Mouse (Mus musculus) spleen, postnatal 36 days (tissue): ENCODE data around the gene Malsu1.

Source experiments
- DNase-seq, 2 experiments: peaks; one replicate each; pipeline ENCODE4 v3.0.0; 2022; ENCODE audit warnings: low spot score in 2 of 2, mixed read lengths in 1 of 2

Gene Malsu1

DNA sequence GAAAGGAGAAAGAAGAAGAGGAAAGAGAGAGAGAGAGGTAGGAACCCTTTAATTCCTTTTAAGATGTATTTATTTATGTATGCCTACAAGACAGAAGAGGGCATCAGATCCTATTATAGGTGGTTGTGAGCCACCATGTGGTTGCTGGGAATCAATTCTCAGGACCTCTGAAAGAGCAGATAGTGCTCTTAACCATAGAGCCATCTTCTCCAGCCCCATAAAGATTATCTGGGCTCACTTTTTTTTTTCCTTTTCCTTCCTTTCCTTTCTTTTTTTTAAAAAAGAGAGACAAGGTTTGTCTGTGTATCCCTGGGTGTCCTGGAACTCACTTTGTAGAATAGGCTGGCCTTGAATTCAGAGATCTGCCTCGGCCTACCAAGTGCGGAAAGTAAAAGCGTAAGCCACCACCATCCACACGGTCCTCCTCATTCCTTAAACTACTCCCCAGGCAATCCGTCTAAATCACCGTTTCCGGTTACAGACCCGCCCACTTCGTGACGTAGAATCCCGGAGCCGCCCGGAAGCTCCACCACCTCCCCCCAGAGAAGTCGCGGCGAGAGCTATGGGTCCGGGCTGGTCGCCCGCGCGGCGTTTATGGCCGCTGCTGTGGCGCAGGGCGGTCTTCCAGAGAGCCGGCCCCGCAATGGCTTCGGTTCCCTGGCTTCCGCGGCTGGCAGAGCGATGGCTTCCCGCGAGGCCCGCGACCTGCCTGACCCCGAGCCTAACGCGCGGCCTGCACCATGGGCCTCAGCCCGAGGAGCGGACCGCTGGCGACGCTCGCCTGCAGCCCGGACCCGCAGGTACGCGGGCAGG, at the start of gene Malsu1:
Malsu1 (plus strand) TSS at position 492 of the 813 bp plus-strand sequence.
- DNase-seq: peak; percentile 87 to 88

DNA sequence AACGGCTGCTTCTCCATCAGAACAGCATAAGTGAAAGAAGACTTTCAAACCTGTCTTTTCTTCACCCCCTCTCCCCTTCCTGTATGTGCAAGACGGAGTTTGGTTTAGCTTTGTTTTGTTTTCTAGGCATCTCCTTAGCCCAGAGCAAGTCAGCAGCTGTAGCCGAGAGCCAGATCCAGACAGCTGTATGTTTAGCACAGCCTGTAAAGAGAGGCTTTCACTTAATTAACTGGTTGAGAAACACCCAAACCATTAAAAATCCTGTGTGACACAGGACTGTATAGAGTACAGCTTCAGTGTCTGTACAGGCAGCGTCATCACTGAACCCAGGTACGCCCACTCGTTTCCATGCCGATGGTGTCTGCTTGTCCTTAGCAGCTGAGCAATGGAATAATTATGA, 48.3 kb upstream of the Malsu1 start:
- no peak for DNase-seq

DNA sequence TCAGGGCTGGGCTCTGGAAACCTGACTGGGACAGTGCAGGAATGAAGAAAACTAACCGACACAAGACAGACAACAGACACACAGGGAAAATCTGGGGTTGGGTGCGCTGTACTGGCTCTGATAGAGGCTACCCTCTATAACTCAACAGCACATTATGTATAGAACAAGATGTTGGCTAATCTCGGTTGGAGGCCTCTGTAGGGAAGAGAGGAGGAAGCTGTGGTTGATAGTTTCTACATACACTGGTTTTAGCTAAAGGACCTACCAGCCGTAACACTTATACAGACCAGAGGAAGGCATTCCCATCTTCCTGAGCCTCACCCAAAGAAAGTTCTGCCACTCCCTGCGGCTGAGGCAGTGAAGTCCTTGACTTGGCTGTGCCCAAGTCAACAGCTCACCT, 47.1 kb upstream of the Malsu1 start:
- DNase-seq: no peak

DNA sequence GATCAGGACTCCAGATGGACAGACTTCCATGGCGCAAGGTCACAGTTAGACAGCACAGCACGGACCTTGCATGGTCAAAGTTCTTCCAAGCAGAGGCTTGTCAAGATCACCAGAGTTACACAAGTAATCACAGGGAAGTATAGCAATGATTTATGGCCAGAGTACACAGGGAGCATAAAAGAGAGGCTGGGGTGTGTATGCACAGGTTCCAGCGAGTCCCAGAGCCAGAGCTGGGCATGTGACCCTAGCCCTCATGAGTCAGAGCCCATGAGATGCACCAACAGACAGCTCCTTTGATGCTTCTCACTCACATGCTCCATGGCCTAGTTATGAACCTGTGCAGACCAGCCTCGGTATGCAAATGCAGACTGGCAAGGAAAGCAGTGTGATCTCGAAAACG, 45.6 kb upstream of the Malsu1 start:
- DNase-seq: no peak

DNA sequence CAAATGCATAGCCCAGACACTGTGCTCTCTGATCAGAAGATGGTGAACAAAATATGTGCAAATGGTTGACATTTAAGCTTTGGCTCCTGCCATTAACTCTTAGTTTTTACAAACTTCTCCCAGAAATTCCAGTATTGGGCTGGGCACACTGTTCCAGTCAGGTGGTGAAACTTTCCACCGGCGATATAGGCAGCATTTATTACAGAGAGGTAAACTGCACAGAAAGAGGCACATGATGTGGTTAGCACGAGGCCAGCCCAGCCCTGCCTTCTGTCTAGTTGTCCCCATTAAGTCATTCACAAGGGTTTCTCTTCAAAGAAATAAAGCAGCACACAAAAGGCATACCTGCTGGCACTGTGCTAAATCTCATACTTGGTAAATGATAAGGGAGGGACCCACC, 44.9 kb upstream of the Malsu1 start:
- no peak for DNase-seq

DNA sequence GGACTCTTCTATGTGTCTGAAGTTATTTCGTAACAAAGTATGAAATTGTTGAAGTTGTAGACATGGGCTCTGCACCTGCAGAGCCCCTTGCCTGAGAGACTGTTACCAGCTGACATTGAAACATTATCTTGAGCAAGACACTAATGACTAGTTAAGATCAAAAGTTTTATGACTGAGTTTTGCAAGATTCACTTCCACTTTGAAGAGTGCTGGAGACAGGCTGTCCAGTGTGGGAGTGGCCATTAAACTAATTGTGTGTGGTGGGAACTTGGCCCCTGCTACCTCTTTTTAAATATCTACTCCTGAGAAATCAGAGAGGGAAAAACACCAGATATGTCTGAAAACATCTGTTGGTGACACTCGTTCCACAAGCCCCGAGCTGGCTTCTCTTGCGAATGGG, 42.4 kb upstream of the Malsu1 start:
- no peak for DNase-seq

DNA sequence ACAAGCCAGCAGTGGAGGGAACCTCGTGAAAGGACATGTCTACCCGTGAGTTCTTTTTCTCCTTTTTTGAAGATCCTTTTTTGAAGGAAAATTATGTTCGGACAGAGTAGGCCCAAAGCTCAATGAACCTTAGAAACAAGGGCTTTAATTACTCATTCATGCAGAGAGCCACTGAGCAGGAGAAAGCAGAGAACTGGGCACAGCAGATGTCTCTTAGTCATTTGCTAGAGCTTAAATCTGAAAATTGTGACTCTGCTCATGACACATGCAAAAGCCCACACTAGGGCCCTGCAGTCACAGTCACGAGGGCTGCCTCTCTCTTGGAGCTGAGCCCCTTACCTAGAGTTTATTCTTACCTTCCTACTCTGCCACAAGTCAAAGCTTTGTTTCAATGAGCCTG, 40.8 kb upstream of the Malsu1 start:
- no peak for DNase-seq

DNA sequence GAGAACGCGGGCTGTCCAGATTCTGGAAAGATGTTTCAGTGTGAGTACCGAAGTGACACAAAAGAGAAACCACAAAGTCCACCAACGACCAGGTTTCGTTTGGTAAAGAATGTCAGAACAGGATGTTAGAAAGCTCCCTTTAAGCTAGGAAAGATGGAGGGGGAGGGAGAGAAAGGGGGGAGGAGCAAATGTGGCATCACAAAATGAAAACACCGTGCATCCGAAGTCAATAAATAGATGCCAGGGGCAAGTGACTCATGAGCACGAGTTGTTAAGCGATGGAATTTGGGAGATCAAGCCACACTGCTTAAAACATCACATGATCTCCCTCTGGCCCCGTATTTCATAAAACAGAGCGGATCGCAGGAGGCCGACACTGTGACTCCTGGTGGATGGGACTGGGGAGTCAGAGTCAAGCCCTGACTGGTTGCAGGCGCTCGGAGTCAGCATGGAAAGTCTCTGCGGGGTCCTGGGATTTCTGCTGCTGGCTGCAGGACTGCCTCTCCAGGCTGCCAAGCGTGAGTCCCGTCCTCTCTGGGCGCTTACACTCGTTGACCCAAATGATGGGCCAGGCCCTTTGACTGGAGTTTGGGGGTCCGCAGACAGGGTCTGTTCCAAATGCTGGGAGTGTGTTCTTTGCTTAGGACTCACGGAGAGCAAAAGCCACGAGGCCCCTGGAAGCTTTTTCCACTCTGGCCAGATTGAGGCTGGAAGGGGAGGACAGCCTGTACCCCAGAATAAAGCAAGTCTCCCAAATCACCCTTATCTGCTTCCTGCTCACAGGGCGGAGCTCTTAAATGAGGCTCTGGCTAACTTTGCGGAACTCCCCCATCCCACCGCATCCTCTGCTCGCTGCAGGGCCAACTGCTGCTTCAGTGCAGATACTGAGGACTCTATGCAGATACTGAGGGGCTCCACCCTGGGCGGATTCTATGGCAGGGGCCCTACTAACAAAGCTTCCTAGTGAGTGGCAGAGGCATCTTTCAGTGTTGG, 37.0 kb upstream of the Malsu1 start, which contains the start of gene Gpnmb:
Gpnmb (plus strand) TSS at position 272 of the 993 bp plus-strand sequence.
- no peak for DNase-seq

DNA sequence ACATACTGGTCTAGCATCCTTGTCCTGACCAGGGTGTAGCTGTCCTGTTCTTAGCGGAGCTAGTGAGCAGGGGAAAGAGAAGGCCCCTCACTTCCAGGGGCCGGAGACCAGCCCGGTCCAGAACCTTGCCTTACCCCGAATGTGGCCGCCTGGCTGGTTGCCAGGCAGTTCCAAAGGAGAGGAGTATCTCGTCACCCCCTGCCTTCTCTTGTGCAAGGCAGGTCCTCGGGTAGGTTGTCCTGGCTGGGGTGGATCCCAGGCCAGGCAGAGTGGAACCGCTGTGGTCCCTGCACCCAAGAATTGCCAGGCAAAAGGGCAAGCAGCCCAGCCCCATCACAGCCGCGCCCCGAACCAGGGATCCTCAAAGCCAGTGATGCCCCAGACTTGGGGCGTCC, 36.3 kb upstream of the Malsu1 start:
- DNase-seq: no peak

DNA sequence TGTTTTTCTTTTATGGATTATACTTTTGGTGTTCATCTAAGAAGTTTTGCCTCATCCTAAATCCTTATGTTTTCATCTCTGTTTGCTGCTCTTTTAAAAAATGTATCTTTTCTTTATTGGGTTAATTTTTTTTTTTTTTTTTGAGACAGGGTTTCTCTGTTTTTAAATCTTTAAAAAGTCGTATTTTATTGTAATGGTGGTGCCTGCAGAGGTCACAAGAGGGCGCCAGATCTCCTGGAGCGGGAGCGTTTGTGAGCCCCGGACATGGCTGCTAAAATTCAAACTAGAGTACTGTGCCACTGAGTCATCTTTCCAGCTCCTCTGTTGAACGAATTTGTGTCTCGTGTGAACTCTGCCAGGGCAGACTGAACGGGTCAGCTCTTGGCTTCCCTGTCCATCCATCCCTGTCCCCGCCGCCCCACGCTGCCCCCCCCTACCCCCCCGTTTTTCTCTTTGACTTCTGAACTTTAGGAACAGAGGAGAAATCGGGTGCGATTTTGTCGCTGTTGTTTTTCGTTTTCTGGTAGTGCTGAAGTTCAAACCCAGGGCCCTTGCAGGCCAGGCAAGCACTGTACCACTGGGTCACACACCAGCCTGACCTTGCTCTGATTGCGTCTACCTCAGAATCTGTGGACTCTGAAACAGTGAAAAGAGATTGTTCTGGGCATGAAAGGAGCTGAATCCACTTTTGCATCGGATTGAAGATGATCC, 34.0 kb upstream of the Malsu1 start:
- peak; percentile 35 to 49 for DNase-seq

DNA sequence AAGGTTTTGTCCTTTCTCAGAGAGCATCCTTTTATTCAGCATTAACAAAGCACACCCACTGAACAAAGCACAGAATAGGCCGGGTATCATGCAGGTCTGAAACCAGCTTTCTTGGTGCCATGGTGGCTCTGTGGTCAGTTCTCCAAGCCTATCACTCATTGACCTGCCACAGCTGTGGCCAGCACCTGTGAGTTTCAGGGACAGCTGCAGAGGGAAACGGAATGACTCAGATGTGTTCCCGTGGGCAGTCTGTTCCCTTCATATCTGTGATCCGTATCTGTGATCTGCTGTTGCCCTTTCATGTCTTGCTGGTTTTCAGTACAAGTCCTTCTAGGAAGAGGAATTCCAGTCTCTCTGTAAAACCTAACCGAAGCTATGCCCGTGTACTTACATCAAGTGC, 27.1 kb upstream of the Malsu1 start:
- DNase-seq: no peak

DNA sequence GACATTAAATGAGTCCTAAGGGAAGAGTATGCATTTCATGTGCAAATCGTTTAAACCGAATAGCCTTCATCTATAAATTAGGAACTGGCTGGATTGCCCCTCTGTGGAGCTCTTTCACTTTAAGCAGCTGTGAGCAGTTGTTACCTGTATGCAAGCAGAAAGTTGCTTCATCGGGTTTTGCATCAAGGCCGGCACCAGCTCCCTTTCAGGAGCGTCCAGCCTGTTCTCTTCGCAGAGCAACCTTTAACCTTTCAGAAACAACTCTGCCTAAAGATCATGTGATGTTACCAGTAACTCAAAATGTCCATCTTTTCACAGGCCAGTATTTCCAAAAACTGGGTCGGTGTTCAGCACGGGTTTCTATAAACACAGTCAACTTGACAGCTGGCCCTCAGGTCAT, 26.6 kb upstream of the Malsu1 start:
- no peak for DNase-seq

DNA sequence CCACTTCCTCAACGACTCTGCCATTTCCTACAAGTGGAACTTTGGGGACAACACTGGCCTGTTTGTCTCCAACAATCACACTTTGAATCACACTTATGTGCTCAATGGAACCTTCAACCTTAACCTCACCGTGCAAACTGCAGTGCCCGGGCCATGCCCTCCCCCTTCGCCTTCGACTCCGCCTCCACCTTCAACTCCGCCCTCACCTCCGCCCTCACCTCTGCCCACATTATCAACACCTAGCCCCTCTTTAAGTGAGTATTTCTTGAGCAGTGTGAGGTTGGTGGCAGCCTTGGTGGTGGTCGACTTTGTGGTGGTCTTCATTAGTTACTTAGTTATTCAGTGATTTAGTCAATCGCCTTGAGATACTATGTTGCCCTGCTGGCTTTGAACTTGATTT, 25.7 kb upstream of the Malsu1 start:
- no peak for DNase-seq

DNA sequence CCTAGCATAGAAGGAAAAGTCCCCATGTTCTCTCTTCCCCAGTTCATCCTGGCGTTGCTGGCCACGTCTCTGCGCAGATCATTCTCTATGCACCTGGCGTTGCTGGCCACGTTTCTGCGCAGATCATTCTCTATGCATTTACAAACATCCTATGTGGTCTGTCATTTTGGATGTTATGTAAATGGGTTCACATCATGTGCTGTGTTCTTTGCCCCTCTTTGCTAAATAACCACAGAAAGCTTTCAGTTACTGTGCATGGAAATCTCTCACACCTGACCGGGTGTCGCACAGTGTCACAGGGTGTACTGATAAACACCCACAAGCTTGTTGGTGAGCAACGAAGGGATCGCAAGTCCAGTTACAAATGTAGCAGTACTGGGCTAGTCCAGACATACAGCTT, 25.2 kb upstream of the Malsu1 start:
- no peak for DNase-seq

DNA sequence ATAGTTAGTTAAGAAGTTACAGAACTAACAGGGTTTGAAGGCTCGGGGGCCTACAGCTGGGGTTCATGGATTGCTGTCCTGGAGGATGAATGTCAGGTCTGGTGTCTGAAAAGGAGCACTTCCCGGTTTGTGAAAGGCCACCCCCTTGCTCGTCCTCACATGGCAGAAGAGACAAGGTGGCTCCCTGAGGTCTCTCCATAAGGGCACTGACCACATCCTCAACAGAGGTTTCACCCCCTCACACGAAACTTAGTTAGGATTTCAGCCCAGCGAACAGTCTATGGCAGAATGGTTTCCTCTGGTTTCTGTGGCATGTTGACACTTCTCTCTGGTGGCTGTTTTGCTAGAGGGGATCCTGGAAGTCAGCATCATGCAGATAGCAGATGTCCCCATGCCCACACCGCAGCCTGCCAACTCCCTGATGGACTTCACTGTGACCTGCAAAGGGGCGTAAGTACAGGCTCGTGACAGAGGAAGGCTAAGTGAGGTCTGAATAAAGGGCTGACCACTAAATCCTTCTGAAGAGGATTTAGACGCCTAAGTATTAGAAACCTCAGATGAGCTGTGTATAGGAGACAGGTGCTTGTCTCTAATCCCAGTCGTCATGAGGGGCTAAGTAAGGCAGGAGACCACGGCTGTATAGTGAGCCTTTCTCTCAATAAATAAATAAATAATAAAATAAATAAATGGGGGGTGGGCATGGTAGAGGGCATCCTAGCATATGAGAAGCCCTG, 22.8 kb upstream of the Malsu1 start:
- no peak for DNase-seq

DNA sequence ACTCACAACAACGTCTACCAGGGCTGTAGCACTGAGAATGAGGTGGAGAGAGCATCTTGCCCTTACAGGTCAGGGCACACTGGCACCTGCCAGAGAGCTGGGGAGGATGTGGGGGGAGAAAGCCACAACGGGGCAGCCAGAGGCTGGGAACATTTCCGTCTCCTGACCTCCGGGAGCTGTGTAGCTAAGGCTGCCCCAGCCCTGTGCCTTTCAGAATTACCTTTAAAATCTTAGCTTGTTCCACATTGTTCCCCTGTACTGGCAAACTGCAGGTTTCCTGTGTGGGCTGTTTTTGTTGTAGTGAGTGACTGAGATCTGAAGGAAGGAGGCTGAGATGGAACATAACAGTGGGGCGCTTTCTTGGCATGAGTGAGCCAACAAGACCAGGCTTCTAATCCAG, 21.4 kb upstream of the Malsu1 start:
- no peak for DNase-seq

DNA sequence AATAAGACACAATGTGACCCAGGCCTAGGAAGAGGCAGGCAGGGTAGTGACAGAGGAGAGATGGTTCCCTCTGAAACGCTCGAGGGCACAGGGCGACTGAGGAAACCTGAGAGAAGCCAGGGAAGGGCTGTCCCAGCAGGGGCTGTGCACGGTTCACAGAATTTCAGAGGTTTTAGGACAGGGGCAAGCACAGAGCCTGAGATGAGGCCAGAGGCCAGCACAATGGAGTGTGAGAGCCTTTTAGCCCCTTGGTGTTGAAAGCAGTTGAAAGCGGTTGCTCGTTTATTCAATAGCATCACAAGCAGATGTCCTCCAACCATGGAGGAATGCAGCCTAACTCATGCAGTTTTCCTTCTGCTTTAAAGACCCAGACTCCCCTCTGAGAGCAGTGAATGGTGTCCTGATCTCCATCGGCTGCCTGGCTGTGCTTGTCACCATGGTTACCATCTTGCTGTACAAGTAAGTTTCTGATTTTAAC, 18.3 kb upstream of the Malsu1 start:
- DNase-seq: no peak

DNA sequence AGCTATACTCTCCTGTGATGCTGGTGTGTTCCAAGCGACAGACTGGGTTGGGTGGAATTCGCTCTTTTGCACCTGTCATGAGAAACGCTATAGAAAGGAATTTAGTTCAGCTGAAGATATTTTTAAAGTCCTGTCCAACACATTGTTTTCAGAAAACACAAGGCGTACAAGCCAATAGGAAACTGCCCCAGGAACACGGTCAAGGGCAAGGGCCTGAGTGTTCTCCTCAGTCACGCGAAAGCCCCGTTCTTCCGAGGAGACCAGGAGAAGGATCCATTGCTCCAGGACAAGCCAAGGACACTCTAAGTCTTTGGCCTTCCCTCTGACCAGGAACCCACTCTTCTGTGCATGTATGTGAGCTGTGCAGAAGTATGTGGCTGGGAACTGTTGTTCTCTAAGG, 17.6 kb upstream of the Malsu1 start:
- DNase-seq: no peak

DNA sequence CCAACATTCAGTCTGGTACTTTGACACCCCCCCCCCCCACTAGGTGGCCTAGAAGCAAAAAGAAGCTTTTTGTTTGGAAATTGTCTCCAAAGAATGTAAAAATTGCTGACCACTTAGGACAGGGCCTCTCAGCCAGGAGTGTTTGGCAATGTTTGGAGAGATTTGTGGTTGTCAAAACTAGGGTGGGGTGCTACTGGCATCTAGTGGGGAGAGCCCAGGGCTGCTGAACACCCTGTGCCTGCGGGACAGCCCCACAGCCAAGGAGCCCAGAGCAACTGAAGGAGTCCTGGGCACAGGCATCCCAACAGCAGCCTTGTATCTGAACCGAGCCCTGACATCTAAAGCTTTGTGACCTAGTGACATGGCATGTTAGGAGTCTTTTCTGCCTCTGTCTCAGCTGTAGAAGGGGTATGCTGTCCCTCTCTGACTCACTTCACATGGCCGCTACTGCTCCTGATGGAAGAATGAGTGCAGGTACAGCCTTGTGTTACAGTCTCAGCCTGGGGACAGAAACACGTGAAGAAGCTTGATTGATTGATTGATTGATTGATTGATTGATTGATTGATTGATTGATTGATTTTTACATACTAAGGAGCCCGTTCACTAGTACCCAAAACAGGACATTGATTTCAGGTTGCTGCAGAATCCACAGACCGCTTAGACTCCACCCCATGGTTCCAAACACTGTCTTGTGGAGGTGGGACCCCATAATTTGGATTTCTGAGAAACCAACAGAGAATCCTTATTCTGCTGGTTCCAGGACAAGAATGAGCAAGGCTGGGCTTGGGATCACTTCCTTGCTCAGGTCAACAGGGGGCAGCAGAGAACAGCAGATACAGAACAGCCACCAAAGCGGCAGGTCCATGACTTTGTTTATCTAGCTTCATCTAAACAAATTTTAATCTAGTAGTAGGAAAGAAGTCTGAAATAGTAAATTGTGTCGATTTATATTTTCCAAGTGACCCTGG, 16.3 kb upstream of the Malsu1 start:
- DNase-seq: peak; percentile 48 to 50

DNA sequence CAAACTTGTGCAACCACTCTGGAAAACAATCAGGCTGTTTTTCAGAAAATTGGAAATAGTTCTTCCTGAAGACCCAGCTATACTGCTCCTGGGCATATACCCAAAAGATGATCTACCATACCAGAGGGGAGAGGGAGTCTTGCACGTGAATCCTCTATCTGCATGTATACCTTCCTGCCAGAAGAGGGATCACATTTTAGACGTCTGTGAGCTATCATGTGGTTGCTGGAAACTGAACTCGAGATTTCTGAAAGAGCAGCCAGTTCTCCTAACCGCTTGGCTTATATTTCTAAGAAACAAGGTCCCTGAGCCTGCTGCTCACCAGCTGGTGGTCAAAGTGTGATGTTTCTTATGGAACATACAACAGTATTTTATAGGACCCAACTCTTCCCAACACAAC, 5.2 kb upstream of the Malsu1 start:
- no peak for DNase-seq
